Mouse (Mus musculus) stomach, postnatal 0 days (tissue): Measurements from ENCODE around the gene Dctd.

ENCODE experiments used
- CTCF ChIP-seq: IDR thresholded peaks from 2 replicates; pipeline ENCODE4 v1.5.1; 2016; ENCODE audit warnings: antibody characterized with exemption, low read depth, mild to moderate bottlenecking, moderate library complexity
- EP300 ChIP-seq: optimal IDR thresholded peaks from 2 replicates; pipeline ENCODE3; 2016; ENCODE audit warnings: antibody characterized with exemption

DNA sequence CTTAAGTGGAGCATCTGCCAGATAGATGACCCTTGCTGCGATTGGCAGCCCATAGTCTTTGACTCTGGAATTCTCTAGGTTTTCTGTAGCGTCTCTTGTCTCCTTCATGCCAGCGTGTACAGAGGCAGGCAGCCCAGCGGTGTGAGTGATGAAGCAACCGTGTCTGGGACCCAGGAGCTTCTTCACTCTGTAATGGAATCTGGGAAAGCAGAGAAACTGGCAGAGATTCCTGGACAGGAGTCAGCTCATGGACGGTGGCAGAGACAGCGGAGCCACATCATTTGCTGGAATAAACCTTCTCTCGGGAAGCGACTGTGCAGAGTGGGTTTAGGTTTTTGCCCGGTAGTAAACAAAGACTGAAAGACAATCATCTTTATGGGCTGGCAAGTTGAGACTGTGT, 16.5 kb upstream of the Dctd start:
- TF ChIP-seq CTCF (no peak), EP300 (no peak)
